Mouse (Mus musculus) kidney, postnatal 36 days (tissue): Measurements from ENCODE around the gene Vmn1r235.
"Not testable (repeated sequence)": the region's sequence is repeated elsewhere in the genome, so short reads cannot be mapped to it uniquely, and the experiment has no call there.

Experiments used
- DNase-seq, 2 experiments: peaks; one replicate each; pipeline ENCODE4 v3.0.0; 2021 to 2022; ENCODE audit warnings: mixed read lengths in 2 of 2

Vmn1r235 gene

GRCm38 (mm10) chr17:21256111-21256510 lies at the start of gene Vmn1r235:
Gene Vmn1r235 (plus strand): TSS chr17:21256411.
- no peak for DNase-seq

GRCm38 (mm10) chr17:21211081-21211480 lies 45.1 kb upstream of the Vmn1r235 start:
- DNase-seq = not testable (repeated sequence)

GRCm38 (mm10) chr17:21225787-21226186 lies 30.4 kb upstream of the Vmn1r235 start, which contains the start of gene Vmn1r234:
Gene Vmn1r234 (plus strand): TSS chr17:21226087.
- no peak for DNase-seq

- DNase-seq = peak; percentile 28 to 74
Observed at GRCm38 (mm10) chr17:21231654-21232053, 24.6 kb upstream of the Vmn1r235 start.

GRCm38 (mm10) chr17:21272103-21272502 lies 15.9 kb downstream of the Vmn1r235 start:
- DNase-seq = peak; percentile 52 to 64

- DNase-seq = no peak
Observed at GRCm38 (mm10) chr17:21282642-21283041, 26.4 kb downstream of the Vmn1r235 start, which contains the start of gene Vmn1r236. Gene Vmn1r236 (plus strand): TSS chr17:21282942.

GRCm38 (mm10) chr17:21284395-21284794 lies 28.2 kb downstream of the Vmn1r235 start:
- no peak for DNase-seq

GRCm38 (mm10) chr17:21289695-21290094 lies 33.5 kb downstream of the Vmn1r235 start:
- no peak for DNase-seq

- DNase-seq = no peak
Observed at GRCm38 (mm10) chr17:21311565-21311964, 55.4 kb downstream of the Vmn1r235 start, which contains the start of gene Vmn1r237. Gene Vmn1r237 (plus strand): TSS chr17:21311865.
